Mouse (Mus musculus) CD8-positive naive resting alpha-beta T cell, adult 2 months (primary cell): ENCODE data around the gene Nid1.
"Not testable (repeated sequence)": the region's sequence is repeated elsewhere in the genome, so short reads cannot be mapped to it uniquely, and the experiment has no call there.

ENCODE experiments used
- DNase-seq, 2 experiments: peaks; one replicate each; pipeline ENCODE4 v3.0.0; 2022; ENCODE audit warnings: low read depth in 2 of 2, low spot score in 2 of 2

Gene Nid1

GRCm38 (mm10) chr13:13437460-13438015, at the start of gene Nid1:
TSS of gene Nid1 (plus strand) at chr13:13437551.
- not testable (repeated sequence) for DNase-seq

- DNase-seq: not testable (repeated sequence)
These were observed 43.9 kb upstream of the Nid1 start, which contains the start of gene Gpr137b for GRCm38 (mm10) chr13:13393228-13394095. TSS of gene Gpr137b (minus strand) at chr13:13394014.

- DNase-seq: not testable (repeated sequence)
These were observed 43.3 kb upstream of the Nid1 start for GRCm38 (mm10) chr13:13394096-13394395.

- DNase-seq: not testable (repeated sequence)
These were observed 36.5 kb upstream of the Nid1 start for GRCm38 (mm10) chr13:13400851-13401250.

- DNase-seq: not testable (repeated sequence)
These were observed 34.5 kb upstream of the Nid1 start for GRCm38 (mm10) chr13:13402818-13403217.

- not testable (repeated sequence) for DNase-seq
These were observed 34.0 kb upstream of the Nid1 start for GRCm38 (mm10) chr13:13403366-13403765.

GRCm38 (mm10) chr13:13403839-13404238, 33.5 kb upstream of the Nid1 start:
- DNase-seq: not testable (repeated sequence)

- DNase-seq: not testable (repeated sequence)
These were observed 32.7 kb upstream of the Nid1 start for GRCm38 (mm10) chr13:13404517-13405155.

GRCm38 (mm10) chr13:13405511-13405910, 31.8 kb upstream of the Nid1 start:
- not testable (repeated sequence) for DNase-seq

- no peak for DNase-seq
These were observed 23.1 kb upstream of the Nid1 start for GRCm38 (mm10) chr13:13414206-13414605.

- not testable (repeated sequence) for DNase-seq
These were observed 22.0 kb upstream of the Nid1 start for GRCm38 (mm10) chr13:13415120-13416006.

GRCm38 (mm10) chr13:13416007-13416337, 21.4 kb upstream of the Nid1 start:
- DNase-seq: not testable (repeated sequence)

GRCm38 (mm10) chr13:13418859-13419258, 18.5 kb upstream of the Nid1 start:
- DNase-seq: not testable (repeated sequence)

- DNase-seq: not testable (repeated sequence)
These were observed 14.1 kb upstream of the Nid1 start for GRCm38 (mm10) chr13:13423301-13423700.

- DNase-seq: not testable (repeated sequence)
These were observed 1.2 kb upstream of the Nid1 start for GRCm38 (mm10) chr13:13436161-13436560.

- not testable (repeated sequence) for DNase-seq
These were observed 982 bp downstream of the Nid1 start for GRCm38 (mm10) chr13:13438112-13438953.

GRCm38 (mm10) chr13:13445601-13446000, 8.2 kb downstream of the Nid1 start:
- DNase-seq: not testable (repeated sequence)

GRCm38 (mm10) chr13:13446711-13447443, 9.5 kb downstream of the Nid1 start:
- DNase-seq: not testable (repeated sequence)

- DNase-seq: not testable (repeated sequence)
These were observed 12.6 kb downstream of the Nid1 start for GRCm38 (mm10) chr13:13449981-13450380.
